Mouse (Mus musculus): Measurements from ENCODE around the gene Ntng2. TPM values are rescaled to one million over a fixed set of nuclear protein-coding genes. Genes with fewer than 3 reads are reported as not detected.

Ntng2 gene
- polyA plus RNA-seq, 1 experiment: 1.5 TPM

DNA sequence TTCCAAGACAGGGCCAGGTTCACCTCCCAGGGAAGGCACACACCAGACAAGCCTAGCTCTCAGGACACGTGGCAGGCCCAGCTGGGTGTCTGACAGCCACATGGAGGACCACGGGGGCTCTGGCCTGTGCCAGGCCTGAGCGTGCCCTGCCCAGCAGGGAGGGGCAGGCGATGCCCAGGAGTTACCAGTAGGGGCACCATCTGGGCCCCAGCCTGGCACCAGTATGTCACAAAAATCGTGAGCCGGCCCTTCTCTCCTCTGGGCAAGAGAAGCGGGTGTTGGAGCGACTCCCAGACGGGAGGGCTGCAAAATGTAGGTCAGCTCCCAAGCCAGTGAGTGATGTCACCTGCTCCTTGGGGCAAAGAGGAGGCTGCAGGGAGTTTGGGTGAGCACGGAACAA, 34.9 kb downstream of the Ntng2 start:
- Histone ChIP-seq H3K79me2 (ENCODE audit: control insufficient read depth, insufficient read depth) (no peaks in the 10 kb centered on the region), H3K36me3 (ENCODE audit: control insufficient read depth, insufficient read depth) (no peaks in the 10 kb centered on the region), H3K4me2 (ENCODE audit: low read depth) (no peak overlapping the region), H3ac (ENCODE audit: control insufficient read depth, insufficient read length) (no peak overlapping the region), H3K27me3 (ENCODE audit: control insufficient read depth, insufficient read depth, insufficient read length) (no peaks in the 10 kb centered on the region), H3K4me3 (no peak overlapping the region)
- TF ChIP-seq TCF3 (IDR thresholded peaks at IDR 0.05; ENCODE audit: insufficient read length, low read depth) (no peak), POLR2A (IDR thresholded peaks at IDR 0.05; ENCODE audit: insufficient read length, low read depth) (no peak), CEBPB (IDR thresholded peaks at IDR 0.05; ENCODE audit: insufficient read depth, poor library complexity, severe bottlenecking) (no peak), POLR2AphosphoS2 (IDR thresholded peaks at IDR 0.05; ENCODE audit: insufficient read length, low read depth) (no peak), MAX (IDR thresholded peaks at IDR 0.05; ENCODE audit: low read depth) (no peak), REST (IDR thresholded peaks at IDR 0.05; ENCODE audit: insufficient read depth, insufficient read length) (no peak), MYOD1 (IDR thresholded peaks at IDR 0.05; ENCODE audit: control insufficient read depth in 1 of 3, insufficient read length in 2 of 3, low read depth in 2 of 3) (no peak), SRF (IDR thresholded peaks at IDR 0.05; ENCODE audit: control insufficient read depth, insufficient read length, low read depth) (no peak), USF1 (IDR thresholded peaks at IDR 0.05; ENCODE audit: low read depth) (no peak), TCF12 (IDR thresholded peaks at IDR 0.05; ENCODE audit: insufficient read depth, poor library complexity, severe bottlenecking) (no peak), MYOG (IDR thresholded peaks at IDR 0.05; ENCODE audit: control insufficient read depth in 1 of 3, insufficient read depth in 1 of 3, insufficient read length in 2 of 3, low read depth in 2 of 3) (no peak), E2F4 (IDR thresholded peaks at IDR 0.05; ENCODE audit: insufficient read depth) (no peak)

DNA sequence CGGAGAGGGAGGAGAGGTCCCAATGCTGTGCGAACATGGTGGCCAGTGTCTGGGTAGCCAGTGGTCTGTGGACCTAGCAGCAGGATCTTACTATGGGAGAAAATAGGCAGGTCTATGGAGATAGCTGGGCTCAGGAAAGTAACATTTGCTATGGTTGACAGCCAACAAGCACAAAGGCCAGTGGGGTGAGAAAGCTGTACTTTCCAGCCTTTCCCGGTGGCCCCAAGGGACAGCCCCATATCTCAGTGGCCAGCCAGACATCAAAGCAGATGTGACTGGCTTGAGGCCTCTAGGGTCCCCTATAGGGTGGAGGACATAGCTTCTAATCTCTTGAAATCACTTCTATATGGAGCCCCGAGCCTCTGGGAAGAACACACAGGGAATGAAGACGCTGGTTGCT, 35.8 kb downstream of the Ntng2 start:
- no peak overlapping the region for H3K4me2 ChIP-seq (ENCODE audit: low read depth)
- H3K27me3 ChIP-seq (ENCODE audit: control insufficient read depth, insufficient read depth, insufficient read length): peaks cover 2% of the 10 kb centered on the region
- H3K4me3 ChIP-seq: no peak overlapping the region
- no peaks in the 10 kb centered on the region for H3K79me2 ChIP-seq (ENCODE audit: control insufficient read depth, insufficient read depth)
- no peak overlapping the region for H3ac ChIP-seq (ENCODE audit: control insufficient read depth, insufficient read length)
- TF ChIP-seq TCF12 (IDR thresholded peaks at IDR 0.05; ENCODE audit: insufficient read depth, poor library complexity, severe bottlenecking) (no peak), MYOG (IDR thresholded peaks at IDR 0.05; ENCODE audit: control insufficient read depth in 1 of 3, insufficient read depth in 1 of 3, insufficient read length in 2 of 3, low read depth in 2 of 3) (no peak), SRF (IDR thresholded peaks at IDR 0.05; ENCODE audit: control insufficient read depth, insufficient read length, low read depth) (no peak), E2F4 (IDR thresholded peaks at IDR 0.05; ENCODE audit: insufficient read depth) (no peak), MYOD1 (IDR thresholded peaks at IDR 0.05; ENCODE audit: control insufficient read depth in 1 of 3, insufficient read length in 2 of 3, low read depth in 2 of 3) (no peak), REST (IDR thresholded peaks at IDR 0.05; ENCODE audit: insufficient read depth, insufficient read length) (no peak), TCF3 (IDR thresholded peaks at IDR 0.05; ENCODE audit: insufficient read length, low read depth) (no peak), MAX (IDR thresholded peaks at IDR 0.05; ENCODE audit: low read depth) (no peak), POLR2AphosphoS2 (IDR thresholded peaks at IDR 0.05; ENCODE audit: insufficient read length, low read depth) (no peak), USF1 (IDR thresholded peaks at IDR 0.05; ENCODE audit: low read depth) (no peak), POLR2A (IDR thresholded peaks at IDR 0.05; ENCODE audit: insufficient read length, low read depth) (no peak), CEBPB (IDR thresholded peaks at IDR 0.05; ENCODE audit: insufficient read depth, poor library complexity, severe bottlenecking) (no peak)
- no peaks in the 10 kb centered on the region for H3K36me3 ChIP-seq (ENCODE audit: control insufficient read depth, insufficient read depth)

DNA sequence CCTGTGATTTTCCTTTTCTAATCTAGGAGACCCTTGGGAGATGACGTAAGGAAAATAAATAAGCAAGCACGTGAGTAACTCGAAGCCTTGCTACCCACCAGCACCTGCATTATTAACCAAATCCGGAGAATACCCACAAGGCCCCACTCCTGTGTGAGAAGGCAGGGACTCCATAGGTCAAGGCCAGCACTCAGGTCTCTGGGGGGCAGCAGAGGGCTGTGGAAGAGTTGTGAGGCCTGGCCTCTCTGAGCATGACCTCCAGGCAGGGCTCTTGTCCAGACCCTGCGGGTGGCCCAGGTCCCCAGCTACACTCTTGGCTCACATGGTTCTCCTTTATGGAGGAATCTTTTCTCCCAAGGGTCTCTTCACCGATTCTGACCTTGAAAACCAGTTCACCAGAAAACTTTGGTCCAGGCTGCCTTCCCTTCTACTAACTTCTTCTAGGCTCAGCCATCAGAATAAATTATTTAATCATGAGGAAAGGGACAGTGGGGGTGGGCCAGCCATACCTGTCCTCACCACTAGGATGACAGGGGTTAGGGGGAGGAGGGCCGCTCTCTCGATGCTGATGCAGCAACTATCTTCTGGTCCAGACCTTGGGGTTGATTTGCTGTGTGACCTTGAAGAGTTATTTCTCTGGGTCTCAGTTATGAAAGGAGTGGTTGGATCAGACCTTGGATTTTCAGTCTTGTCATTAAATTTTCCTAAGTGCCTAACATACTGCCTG, 36.4 kb downstream of the Ntng2 start:
- Histone ChIP-seq H3ac (ENCODE audit: control insufficient read depth, insufficient read length) (no peak overlapping the region), H3K4me3 (no peak overlapping the region), H3K79me2 (ENCODE audit: control insufficient read depth, insufficient read depth) (no peaks in the 10 kb centered on the region), H3K27me3 (ENCODE audit: control insufficient read depth, insufficient read depth, insufficient read length) (peaks cover 7% of the 10 kb centered on the region), H3K36me3 (ENCODE audit: control insufficient read depth, insufficient read depth) (no peaks in the 10 kb centered on the region), H3K4me2 (ENCODE audit: low read depth) (no peak overlapping the region)
- TF ChIP-seq MAX (IDR thresholded peaks at IDR 0.05; ENCODE audit: low read depth) (no peak), MYOG (IDR thresholded peaks at IDR 0.05; ENCODE audit: control insufficient read depth in 1 of 3, insufficient read depth in 1 of 3, insufficient read length in 2 of 3, low read depth in 2 of 3) (no peak), TCF12 (IDR thresholded peaks at IDR 0.05; ENCODE audit: insufficient read depth, poor library complexity, severe bottlenecking) (no peak), CEBPB (IDR thresholded peaks at IDR 0.05; ENCODE audit: insufficient read depth, poor library complexity, severe bottlenecking) (no peak), REST (IDR thresholded peaks at IDR 0.05; ENCODE audit: insufficient read depth, insufficient read length) (no peak), MYOD1 (IDR thresholded peaks at IDR 0.05; ENCODE audit: control insufficient read depth in 1 of 3, insufficient read length in 2 of 3, low read depth in 2 of 3) (no peak), SRF (IDR thresholded peaks at IDR 0.05; ENCODE audit: control insufficient read depth, insufficient read length, low read depth) (no peak), USF1 (IDR thresholded peaks at IDR 0.05; ENCODE audit: low read depth) (no peak), E2F4 (IDR thresholded peaks at IDR 0.05; ENCODE audit: insufficient read depth) (no peak), TCF3 (IDR thresholded peaks at IDR 0.05; ENCODE audit: insufficient read length, low read depth) (no peak), POLR2AphosphoS2 (IDR thresholded peaks at IDR 0.05; ENCODE audit: insufficient read length, low read depth) (no peak), POLR2A (IDR thresholded peaks at IDR 0.05; ENCODE audit: insufficient read length, low read depth) (no peak)

DNA sequence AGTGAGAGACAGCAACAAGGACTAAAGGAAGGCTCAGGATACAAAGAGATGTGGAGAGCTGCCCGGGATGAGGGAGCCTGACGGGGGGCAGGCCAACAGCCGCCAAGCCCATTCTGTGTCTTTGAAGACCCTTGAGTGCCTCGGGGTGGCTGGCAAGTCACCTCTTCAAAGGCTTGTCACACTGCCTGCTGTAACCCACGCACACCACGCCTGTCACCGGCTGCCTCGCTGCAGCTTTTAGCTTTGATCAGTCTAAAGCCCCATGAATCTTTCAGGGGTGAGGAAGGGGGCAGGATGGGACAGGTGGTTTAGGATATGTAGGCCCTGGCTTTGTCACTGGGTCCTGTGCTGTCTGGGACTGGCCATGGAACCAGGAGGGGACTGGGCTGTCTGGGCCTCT, 46.6 kb downstream of the Ntng2 start:
- Histone ChIP-seq H3ac (ENCODE audit: control insufficient read depth, insufficient read length) (no peak overlapping the region), H3K4me2 (ENCODE audit: low read depth) (no peak overlapping the region), H3K79me2 (ENCODE audit: control insufficient read depth, insufficient read depth) (no peaks in the 10 kb centered on the region), H3K27me3 (ENCODE audit: control insufficient read depth, insufficient read depth, insufficient read length) (peaks cover 31% of the 10 kb centered on the region), H3K4me3 (no peak overlapping the region), H3K36me3 (ENCODE audit: control insufficient read depth, insufficient read depth) (no peaks in the 10 kb centered on the region)
- TF ChIP-seq MYOD1 (IDR thresholded peaks at IDR 0.05; ENCODE audit: control insufficient read depth in 1 of 3, insufficient read length in 2 of 3, low read depth in 2 of 3) (no peak), SRF (IDR thresholded peaks at IDR 0.05; ENCODE audit: control insufficient read depth, insufficient read length, low read depth) (no peak), TCF3 (IDR thresholded peaks at IDR 0.05; ENCODE audit: insufficient read length, low read depth) (no peak)
